ENCODE assay signal across 19 mouse cellular contexts in genomic region chr3:136132013-136132412, GRCm38 (mm10).
DNase-seq lines count a peak whose midpoint lies in the region; ATAC-seq and TF ChIP-seq lines count a peak whose summit lies in the region.
"Had no signal": no experiment of that assay in that cellular context is flagged by ENCODE, and none has a peak within 500 bp of the region (broad histone marks: within the 10 kb centered on the region; RNA-seq: fewer than 3 reads in every experiment).

No protein-coding gene starts in this region.

- no peaks in the 10 kb centered on the region for H3K27me3 ChIP-seq in forebrain, embryonic 14.5 days (replicated peaks; ENCODE audit: control insufficient read depth, insufficient read depth, low read length)
- H3K27me3 ChIP-seq in forebrain, postnatal 0 days (ENCODE audit: insufficient read depth, low read length), result no peaks in the 10 kb centered on the region
- no peaks in the 10 kb centered on the region for H3K27me3 ChIP-seq in cerebellum, adult 2 months (ENCODE audit: control insufficient read depth, insufficient read depth, low read length)
- H3K27me3 ChIP-seq: CH12.LX; limb, embryonic 12.5 days; liver, embryonic 12.5 days had no signal

- no peak overlapping the region for H3K9ac ChIP-seq in forebrain, embryonic 14.5 days (ENCODE audit: low read length)
- no peak overlapping the region for H3K9ac ChIP-seq in forebrain, postnatal 0 days
- H3K9ac ChIP-seq: limb, embryonic 12.5 days; liver, embryonic 12.5 days had no signal

- 21% methylated on average over 3 of the region's 3 CpGs for WGBS in forebrain, embryonic 14.5 days
- 21% methylated on average over 3 of the region's 3 CpGs for WGBS in forebrain, postnatal 0 days
- 13% methylated on average over 3 of the region's 3 CpGs for WGBS in cerebellum, adult 2 months

- H3K4me3 ChIP-seq in forebrain, embryonic 14.5 days (ENCODE audit: low read depth, low read length), result no peak overlapping the region
- no peak overlapping the region for H3K4me3 ChIP-seq in forebrain, postnatal 0 days (ENCODE audit: low read depth, low read length)
- no peak overlapping the region for H3K4me3 ChIP-seq in cerebellum, adult 2 months (replicated peaks; ENCODE audit: insufficient read depth, low read depth, low read length)
- H3K4me3 ChIP-seq: hindbrain, embryonic 10.5 days; limb, embryonic 12.5 days; liver, embryonic 12.5 days had no signal

- TF ChIP-seq CTCF in forebrain, postnatal 0 days (IDR thresholded peaks at IDR 0.05; ENCODE audit: low read depth), result no peak
- no peak for TF ChIP-seq CTCF in cerebellum, adult 2 months (IDR thresholded peaks at IDR 0.05; ENCODE audit: borderline replicate concordance, insufficient read depth, low read depth, low read length)

- no peak for TF ChIP-seq POLR2A in cerebellum, adult 2 months (IDR thresholded peaks at IDR 0.05; ENCODE audit: borderline replicate concordance, insufficient read depth, low read length)

- H3K9me3 ChIP-seq in forebrain, embryonic 14.5 days (replicated peaks; ENCODE audit: control insufficient read depth, low read length), result no peaks in the 10 kb centered on the region
- no peaks in the 10 kb centered on the region for H3K9me3 ChIP-seq in forebrain, postnatal 0 days (ENCODE audit: low read length)
- H3K9me3 ChIP-seq: hindbrain, embryonic 10.5 days; limb, embryonic 12.5 days; liver, embryonic 12.5 days had no signal

- no peaks in the 10 kb centered on the region for H3K4me1 ChIP-seq in forebrain, embryonic 14.5 days (ENCODE audit: control insufficient read depth, insufficient read depth, low read length)
- H3K4me1 ChIP-seq in forebrain, postnatal 0 days (ENCODE audit: insufficient read depth), result no peaks in the 10 kb centered on the region
- H3K4me1 ChIP-seq in cerebellum, adult 2 months (ENCODE audit: control insufficient read depth, insufficient read depth, low read length), result peaks cover 6% of the 10 kb centered on the region; the same call in 1 of the 2 replicates
- H3K4me1 ChIP-seq: hindbrain, embryonic 10.5 days; limb, embryonic 12.5 days; liver, embryonic 12.5 days had no signal

- peak; percentile 53 for DNase-seq in forebrain, embryonic 14.5 days (ENCODE audit: low spot score)
- no peak for DNase-seq in forebrain, postnatal 0 days
- peak; percentile 86 for DNase-seq in brain, adult 2 months (ENCODE audit: low read depth, low spot score)
- DNase-seq in cerebellum, adult 2 months, result peak in 1 of 2 experiments; percentile 82
- peak; percentile 37 to 44 for DNase-seq in cerebellum, postnatal 36 days
- no peak for DNase-seq in layer of hippocampus, adult 11-12 months (ENCODE audit: low spot score)
- no peak for DNase-seq in lung, postnatal 10 days
- DNase-seq: adrenal gland, postnatal 36 days; gastrocnemius, postnatal 36 days; lung, adult 2 months; lung, postnatal 4 days; right cerebral cortex, postnatal 14 days; spleen, adult 18-20 months; thymus, postnatal 4 days had no signal

- peak; percentile 44; the same call in 1 of the 2 replicates for ATAC-seq in forebrain, embryonic 14.5 days
- no peak for ATAC-seq in forebrain, postnatal 0 days
- ATAC-seq: forebrain, embryonic 16.5 days; liver, embryonic 12.5 days had no signal

- no peak overlapping the region for H3K4me2 ChIP-seq in forebrain, embryonic 14.5 days (ENCODE audit: low read length)
- no peak overlapping the region for H3K4me2 ChIP-seq in forebrain, postnatal 0 days (ENCODE audit: low read depth)
- H3K4me2 ChIP-seq: limb, embryonic 12.5 days; liver, embryonic 12.5 days had no signal

- H3K27ac ChIP-seq in forebrain, embryonic 14.5 days (ENCODE audit: low read depth, low read length), result no peak overlapping the region
- no peak overlapping the region for H3K27ac ChIP-seq in forebrain, postnatal 0 days (ENCODE audit: low read depth, low read length)
- 0 out of 2 replicates have a peak overlapping the region, but pooled peaks have one; percentile 16 for H3K27ac ChIP-seq in cerebellum, adult 2 months (ENCODE audit: insufficient read depth, low read length)
- H3K27ac ChIP-seq: hindbrain, embryonic 10.5 days; limb, embryonic 12.5 days; liver, embryonic 12.5 days had no signal

- H3K36me3 ChIP-seq in forebrain, embryonic 14.5 days (ENCODE audit: control insufficient read depth, insufficient read depth, low read length), result no peaks in the 10 kb centered on the region
- no peaks in the 10 kb centered on the region for H3K36me3 ChIP-seq in forebrain, postnatal 0 days (ENCODE audit: insufficient read depth)
- H3K36me3 ChIP-seq: hindbrain, embryonic 10.5 days; limb, embryonic 12.5 days; liver, embryonic 12.5 days had no signal

Comparison
In these comparisons a context has a peak if more than half of its experiments do, and no peak if none do; other contexts are left out.
1. DNase-seq: peak in forebrain, embryonic 14.5 days (single experiment), brain, adult 2 months (single experiment) and cerebellum, postnatal 36 days (2 of 2); none in forebrain, postnatal 0 days (single experiment), layer of hippocampus, adult 11-12 months (single experiment) and lung, postnatal 10 days (single experiment).